Mouse (Mus musculus) spleen, adult 12 weeks (tissue): Measurements from ENCODE around the gene Asb9.

Experiments
- DNase-seq: peaks from one replicate; pipeline ENCODE4 v3.0.0; 2022; ENCODE audit warnings: low spot score

The Asb9 gene

DNA sequence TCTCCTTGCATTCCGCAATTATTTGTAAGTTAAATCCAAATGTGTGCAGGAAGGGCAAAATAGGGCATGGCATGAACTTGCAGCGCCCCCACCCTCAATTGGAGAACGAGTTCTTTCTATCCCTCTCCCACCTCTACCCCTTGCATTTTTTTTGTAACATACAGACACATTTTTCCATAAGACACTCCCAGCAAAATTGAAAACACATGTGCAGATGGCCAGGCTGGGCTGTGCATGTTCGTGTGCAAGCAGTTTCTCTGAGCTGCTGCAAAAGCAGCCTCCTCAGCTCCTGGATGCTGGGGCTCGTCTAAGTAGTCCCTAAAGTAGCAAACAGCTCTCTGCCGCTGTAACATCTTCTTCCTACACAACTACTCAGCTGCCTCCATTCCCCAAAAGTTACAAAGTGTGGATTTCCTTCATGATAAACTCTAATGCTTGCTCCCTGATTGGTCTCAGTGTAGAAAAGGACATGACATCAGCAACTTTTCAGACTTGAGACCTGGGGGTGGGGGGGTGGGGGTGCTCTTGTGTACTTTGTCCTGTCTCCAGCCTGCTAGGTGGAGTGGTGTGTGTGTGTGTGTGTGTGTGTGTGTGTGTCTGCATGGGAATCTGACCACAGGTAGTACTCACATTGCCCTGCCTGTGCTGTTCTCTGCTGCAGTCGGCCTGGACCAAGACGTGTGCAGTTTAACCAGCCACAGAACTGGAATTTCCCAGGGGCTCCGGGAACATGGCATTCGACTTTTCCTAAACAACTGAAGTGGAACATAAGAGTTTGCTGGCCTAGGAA, at the start of gene Asb9:
Gene Asb9, plus strand, starts transcription at position 619 of the 790 bp plus-strand sequence.
- DNase-seq, result no peak

DNA sequence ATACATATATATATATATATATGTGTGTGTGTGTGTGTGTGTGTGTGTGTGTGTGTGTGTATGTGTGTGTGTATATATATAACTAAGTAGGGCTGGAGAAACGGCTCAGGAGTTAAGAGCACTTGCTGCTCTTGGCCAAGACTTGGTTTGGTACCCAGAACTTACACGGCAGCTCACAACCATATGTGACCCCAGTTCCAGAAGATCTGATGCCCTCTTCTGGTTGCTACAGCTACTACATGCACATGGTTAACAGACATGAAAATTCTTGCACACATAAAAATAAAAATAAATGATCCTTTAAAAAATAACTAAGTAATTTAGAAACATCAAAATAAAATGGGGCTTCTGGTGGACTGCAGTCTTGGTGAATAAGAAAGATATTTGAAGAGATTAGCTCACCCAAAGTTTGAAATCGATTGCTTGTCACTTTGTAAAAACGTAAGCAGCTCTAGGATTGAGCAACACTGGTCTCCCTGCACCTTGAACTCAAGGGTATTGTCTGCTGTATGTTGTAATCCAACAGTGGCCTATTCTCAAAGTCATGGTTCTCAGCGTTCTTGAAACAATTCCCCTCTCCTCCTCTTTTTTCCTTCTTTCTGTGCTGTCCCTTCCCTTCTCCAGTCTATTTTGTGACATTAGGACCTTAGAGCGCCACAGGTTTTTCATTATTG, 46.8 kb upstream of the Asb9 start:
- no peak for DNase-seq

DNA sequence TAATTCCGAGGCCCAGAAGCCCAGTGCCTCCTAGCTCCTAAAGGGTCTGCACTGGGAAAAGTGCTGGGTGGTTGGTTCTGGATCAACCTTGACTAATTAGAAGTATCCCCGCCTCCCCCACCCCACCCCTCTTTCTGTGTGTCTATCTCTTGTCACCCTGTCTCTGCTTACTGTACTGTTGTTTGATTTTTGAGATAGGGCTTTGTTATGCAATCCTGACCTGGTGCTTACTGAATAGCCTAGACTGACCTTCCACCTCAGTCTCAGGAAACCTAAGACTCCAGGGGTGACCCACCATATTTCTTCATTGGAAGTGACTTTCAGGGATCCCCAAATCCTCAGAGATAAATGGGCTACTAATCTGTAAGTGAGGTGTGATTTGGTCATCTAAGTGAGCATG, 3.9 kb upstream of the Asb9 start:
- DNase-seq, result no peak

DNA sequence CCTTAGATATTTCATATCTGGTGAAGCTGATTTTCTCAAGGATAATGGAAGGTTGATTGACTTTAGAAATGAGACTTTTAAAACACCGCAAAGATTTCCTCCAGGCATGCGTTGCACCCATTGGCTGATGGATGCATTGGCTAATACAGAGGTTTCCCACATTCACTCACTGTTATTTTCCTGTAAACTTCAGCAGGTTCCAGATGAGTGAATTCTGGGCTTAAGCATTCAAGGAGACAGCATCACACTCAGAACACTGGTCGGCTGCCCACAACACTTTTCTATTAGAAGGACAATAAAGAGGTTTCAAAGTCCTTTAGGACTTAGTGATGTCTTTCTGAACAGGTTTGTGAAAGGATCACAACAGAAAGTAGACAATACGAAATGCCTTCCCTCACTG, 941 bp downstream of the Asb9 start:
- no peak for DNase-seq

DNA sequence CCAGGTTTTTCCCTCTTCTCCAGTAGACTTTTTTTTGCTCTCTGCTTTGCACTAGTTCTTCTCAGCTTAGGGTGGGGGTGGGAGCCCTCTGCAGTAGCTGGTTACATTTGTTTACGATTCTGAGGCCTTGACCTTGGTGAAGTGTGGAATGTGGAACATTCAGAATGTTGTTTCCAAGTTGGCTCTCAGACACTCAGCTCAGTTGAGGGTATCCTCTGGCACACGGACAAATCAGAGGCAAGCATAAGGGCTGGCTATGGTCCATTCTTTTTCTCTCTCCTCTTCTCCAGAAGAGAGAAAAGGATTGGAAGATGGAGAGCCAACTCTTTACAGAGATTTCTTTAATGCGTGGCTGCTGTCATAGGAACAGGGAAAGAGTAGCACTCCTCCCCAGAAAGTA, 2.6 kb downstream of the Asb9 start:
- DNase-seq, result no peak

GRCm38 (mm10) chrX:164522138-164522537, 16.0 kb downstream of the Asb9 start:
- DNase-seq, result no peak

- no peak for DNase-seq
These were observed 20.4 kb downstream of the Asb9 start for GRCm38 (mm10) chrX:164526566-164526965.

DNA sequence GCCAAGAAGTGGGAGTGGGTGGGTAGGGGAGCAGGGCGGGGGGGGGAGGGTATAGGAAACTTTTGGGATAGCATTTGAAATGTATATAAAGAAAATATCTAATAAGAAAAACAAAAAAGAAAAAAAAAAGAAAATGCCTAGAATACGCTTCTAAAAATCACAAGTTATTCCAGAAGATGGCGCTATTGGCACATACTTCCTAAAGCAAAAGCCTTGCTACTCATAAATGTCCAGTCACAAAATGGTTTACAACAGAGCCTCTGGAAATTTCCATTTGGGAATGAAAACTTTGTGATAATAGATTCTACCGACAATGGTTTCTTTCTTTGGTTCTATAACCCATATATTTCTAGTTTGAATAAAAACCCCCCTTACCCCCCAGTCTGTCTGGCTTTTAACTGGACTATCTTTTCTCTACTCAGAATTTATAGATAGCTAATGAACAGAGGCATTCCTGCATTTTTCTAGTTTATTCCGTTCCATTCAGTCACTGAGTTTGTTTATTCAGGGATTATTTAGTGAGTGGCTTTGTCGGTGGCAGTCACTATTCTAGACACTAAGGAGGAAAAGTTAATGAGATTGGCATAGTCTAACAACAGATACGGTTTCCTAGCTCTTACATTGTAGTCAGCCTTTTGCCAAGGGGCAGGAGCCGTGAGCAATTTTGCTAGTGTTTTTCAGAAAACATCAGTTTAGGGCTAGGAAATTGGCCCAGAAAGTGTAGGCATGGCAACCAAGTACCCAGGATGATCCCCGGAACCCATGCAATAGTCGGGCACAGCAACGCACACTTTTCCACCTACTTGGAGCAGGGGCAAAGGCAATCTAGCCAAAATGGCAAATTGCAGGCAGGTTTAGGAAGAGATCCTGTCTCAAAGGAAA, 35.5 kb downstream of the Asb9 start:
- no peak for DNase-seq

- DNase-seq, result no peak
These were observed 64.1 kb downstream of the Asb9 start for GRCm38 (mm10) chrX:164570195-164570594.

- DNase-seq, result no peak
These were observed 70.8 kb downstream of the Asb9 start for GRCm38 (mm10) chrX:164576967-164577366.
